Mouse (Mus musculus) C2C12 (cell line): ENCODE results near the gene Capn10.

Experiments used
- CTCF ChIP-seq: IDR thresholded peaks from one replicate; pipeline ENCODE4 v1.5.1; 2011; ENCODE audit not compliant: control insufficient read depth, insufficient read depth, insufficient read length
- MAX ChIP-seq: IDR thresholded peaks from one replicate; pipeline ENCODE4 v1.6.1; 2011; ENCODE audit warnings: mild to moderate bottlenecking, control low read depth
- MYOD1 ChIP-seq: IDR thresholded peaks from one replicate; pipeline ENCODE4 v1.6.1; 2011; ENCODE audit warnings: low read depth; ENCODE audit not compliant: control insufficient read depth, insufficient read length
- MYOG ChIP-seq: IDR thresholded peaks from one replicate; pipeline ENCODE4 v1.6.1; 2011; ENCODE audit not compliant: control insufficient read depth, insufficient read length; ENCODE audit errors: extremely low read depth
- USF1 ChIP-seq: IDR thresholded peaks from one replicate; pipeline ENCODE4 v1.6.1; 2011; ENCODE audit warnings: low read depth, mild to moderate bottlenecking, control low read depth, moderate library complexity

DNA sequence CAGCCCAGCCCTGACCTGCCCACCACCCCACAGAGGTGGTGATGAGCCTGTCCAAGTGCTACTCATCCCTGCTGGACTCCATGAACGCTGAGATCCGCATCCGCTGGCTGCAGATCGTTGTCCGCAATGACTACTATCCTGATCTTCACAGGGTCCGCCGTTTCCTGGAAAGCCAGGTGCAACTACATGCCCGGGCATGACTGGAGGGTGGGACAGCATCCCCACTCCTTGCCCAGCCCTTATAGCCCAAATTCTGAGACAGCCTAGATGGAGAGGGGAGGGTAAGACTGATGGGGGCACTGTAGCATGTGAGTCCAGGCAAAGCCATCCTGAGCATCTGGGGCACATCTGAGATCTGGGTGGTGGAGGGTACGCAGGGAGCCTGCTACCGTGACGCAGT is 15.0 kb upstream of the Capn10 start:
- TF ChIP-seq CTCF (no peak), MYOG (no peak), USF1 (no peak), MAX (no peak), MYOD1 (no peak)
